Mouse (Mus musculus) liver, adult 2 months (tissue): ENCODE data around the gene Mapk8ip2.

Experiments used
- CTCF ChIP-seq: fragments of 200-500 bp; IDR thresholded peaks from 2 replicates; pipeline ENCODE4 v1.5.1; 2011; ENCODE audit warnings: low read depth, low read length, control low read depth
- POLR2A ChIP-seq: fragments of 200-500 bp; IDR thresholded peaks from 2 replicates; pipeline ENCODE4 v1.6.1; 2011; ENCODE audit warnings: low read length, control low read depth; ENCODE audit not compliant: insufficient read depth; ENCODE audit errors: extremely low read depth

DNA sequence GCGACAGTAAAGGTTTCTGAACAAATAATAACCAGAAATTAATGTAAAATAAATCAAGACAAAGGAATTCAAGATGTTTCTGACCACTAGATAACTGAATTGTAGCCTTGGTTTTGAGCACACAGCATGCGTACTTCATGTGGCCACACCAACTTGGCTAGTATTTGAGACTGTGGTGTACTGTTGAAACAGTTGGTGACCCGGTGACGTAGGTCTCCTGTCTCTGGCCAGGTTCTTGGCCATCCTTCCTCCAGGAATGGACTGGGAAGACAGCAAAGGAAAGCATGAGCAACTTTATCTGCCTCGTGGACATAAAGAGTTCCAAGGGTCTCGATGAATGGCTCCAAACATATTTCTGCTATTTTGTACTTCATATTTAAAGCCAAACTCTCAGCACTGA lies 21.9 kb upstream of the Mapk8ip2 start:
- TF ChIP-seq CTCF (no peak), POLR2A (no peak)
